Mouse (Mus musculus) cerebellum, postnatal 4 days (tissue): ENCODE results near the gene Tbca.
A peak's percentile ranks its signal among the peaks of the same experiment; 100 is the strongest.

ENCODE experiments used
- DNase-seq, 2 experiments: peaks; one replicate each; pipeline ENCODE4 v3.0.0; 2022; ENCODE audit warnings: low spot score in 2 of 2, mixed read lengths in 1 of 2

The Tbca gene

GRCm38 (mm10) chr13:94847870-94848269 lies 59.2 kb downstream of the Tbca start:
- DNase-seq, result no peak

GRCm38 (mm10) chr13:94849351-94849750 lies 60.6 kb downstream of the Tbca start:
- no peak for DNase-seq

- DNase-seq, result no peak
Measured at GRCm38 (mm10) chr13:94858016-94858575, 69.4 kb downstream of the Tbca start.

DNA sequence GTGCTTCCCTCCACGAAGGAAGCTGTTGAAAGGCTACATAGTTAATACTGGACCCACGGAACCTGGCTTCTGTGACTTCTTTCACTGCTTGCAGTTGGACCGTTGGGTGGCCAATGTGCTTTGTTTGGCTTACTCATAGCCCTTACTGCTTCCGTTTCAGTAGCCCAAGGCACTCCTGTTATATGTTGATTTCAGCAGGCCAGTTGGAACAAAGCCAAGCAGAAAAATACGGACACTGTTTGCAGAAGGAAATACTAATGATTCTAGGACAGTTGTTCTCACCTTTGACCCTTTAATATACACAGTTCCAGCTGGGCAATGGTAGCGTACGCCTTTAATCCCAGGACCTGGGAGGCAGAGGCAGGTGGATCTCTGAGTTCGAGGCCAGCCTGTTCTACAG lies 70.5 kb downstream of the Tbca start:
- no peak for DNase-seq

- no peak for DNase-seq
Measured at GRCm38 (mm10) chr13:94862491-94863230, 74.0 kb downstream of the Tbca start.

- DNase-seq, result no peak
Measured at GRCm38 (mm10) chr13:94866906-94867305, 78.2 kb downstream of the Tbca start.

GRCm38 (mm10) chr13:94867772-94868171 lies 79.1 kb downstream of the Tbca start:
- DNase-seq, result no peak

DNA sequence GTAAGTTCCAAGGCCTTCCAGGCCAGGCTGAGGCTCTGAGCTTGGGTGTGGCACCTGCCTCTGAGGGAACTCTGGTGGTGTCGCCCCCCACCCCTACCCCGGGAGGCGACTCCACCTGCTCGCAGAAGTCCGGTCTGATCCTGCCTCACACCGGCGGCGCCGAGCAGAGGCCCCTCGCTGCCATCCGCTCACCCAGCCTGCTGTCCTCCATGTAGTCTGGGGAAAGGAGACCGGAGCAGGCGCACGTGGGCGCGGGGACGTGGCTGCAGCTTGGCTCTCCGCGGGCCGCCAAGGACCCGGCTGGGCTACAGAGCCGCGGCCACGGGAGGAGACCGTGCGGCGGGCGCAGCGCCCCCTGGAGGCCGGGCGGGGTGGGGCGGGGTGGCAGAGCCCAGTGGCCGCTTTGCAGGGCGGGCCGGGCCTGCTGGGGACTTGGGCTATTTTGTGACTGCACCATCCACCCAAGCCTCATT lies 79.8 kb downstream of the Tbca start:
- DNase-seq, result peak in 1 of 2 experiments; percentile 59

- DNase-seq, result no peak
Measured at GRCm38 (mm10) chr13:94869541-94869940, 80.8 kb downstream of the Tbca start.

- no peak for DNase-seq
Measured at GRCm38 (mm10) chr13:94870071-94870460, 81.4 kb downstream of the Tbca start.

DNA sequence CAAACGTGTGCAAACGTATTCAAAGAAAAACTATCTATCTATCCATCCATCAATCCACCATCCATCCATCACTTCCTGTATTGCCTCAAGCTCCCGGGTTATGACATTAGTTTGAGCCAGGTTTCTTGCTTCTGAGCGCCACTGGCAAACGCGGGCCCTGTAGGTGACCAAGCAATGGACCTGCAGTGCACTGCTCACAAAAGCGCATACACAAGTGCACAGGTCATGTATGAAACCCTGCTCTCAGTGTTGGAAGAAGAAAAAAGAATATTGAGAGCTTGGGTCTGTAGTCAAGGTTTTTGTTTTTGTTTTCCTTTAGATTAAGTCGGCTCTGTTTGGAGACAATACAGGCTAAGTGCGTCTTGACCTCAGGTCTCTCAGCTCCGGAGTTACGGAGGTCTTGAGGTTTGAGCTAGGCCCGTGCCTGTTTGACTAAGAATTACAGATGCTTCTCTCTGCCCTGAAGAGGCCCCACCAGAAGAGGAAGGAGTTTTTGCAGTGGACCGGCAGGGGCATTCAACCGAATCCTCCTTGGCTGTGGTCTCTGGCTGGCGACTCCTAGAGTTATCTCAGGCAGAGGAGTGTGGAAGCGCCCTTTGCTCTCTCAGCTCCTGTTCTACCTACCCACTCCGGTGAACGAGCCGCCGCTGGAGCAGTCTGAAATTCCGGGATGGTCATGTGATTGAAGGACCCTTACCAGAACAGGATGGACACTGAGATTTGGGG lies 81.9 kb downstream of the Tbca start:
- no peak for DNase-seq

DNA sequence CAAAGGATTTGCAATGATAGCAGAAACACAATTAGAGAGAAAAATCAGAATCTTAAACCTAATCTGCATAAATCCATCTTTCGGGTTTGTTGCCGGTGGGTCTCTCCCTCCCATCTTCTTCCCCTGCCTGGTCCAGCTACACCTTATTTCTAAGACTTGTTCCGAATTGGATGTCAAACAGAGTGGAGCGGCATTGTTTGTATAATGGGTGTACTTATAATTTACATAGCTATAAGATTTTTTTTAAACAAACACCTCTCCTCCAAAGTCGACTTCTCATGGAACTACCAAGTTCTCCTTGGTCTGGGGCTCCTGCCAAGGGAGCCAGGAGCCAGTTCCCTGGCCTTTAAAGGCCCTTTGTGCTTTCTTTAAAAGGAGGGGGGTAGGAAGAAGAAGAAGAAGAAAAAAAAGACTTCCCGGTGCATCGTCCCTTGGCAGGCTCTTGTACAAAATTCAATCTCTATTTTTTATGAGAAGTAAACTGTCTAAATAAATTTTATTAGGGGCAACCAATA lies 83.2 kb downstream of the Tbca start:
- DNase-seq, result no peak

DNA sequence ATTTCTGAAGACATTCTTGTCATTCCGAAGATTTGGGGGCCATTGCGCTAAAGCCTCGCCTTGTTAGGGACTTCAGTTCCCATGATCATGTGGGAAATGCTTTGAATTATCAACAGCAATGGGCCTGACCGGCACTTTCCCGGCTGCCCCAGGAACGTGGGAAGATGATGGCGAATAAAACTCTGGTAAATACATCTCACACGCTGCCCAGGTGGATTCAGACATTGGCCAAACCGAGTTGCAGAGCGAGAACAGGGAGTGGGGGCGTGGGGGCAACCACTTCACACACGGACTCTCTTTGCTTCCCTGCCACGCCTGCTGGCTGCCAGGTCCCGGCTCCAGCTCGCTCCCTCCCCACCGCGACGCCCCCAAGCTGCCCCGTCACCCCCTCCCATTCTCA lies 83.7 kb downstream of the Tbca start:
- no peak for DNase-seq

- DNase-seq, result peak in 1 of 2 experiments; percentile 17
Measured at GRCm38 (mm10) chr13:94873111-94874038, 84.7 kb downstream of the Tbca start.

DNA sequence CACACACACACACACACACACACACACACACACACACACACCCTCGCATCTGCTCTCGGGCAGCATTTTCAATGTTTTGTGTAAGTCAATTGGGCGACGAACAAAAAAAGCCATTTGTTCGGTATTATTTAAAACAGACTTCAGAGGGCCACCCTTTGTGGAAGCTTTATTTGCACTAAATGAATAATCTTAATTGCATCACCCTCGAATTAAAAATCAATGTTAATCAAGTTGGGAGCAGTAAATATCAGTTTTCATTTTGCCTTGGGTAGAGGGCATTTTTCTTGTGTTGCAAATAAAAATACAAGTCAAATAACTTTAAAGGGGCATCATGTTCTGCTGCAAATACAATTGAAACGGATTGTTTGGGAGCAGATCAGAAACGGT lies 85.3 kb downstream of the Tbca start:
- no peak for DNase-seq

- DNase-seq, result no peak
Measured at GRCm38 (mm10) chr13:94874656-94875395, 86.1 kb downstream of the Tbca start.

DNA sequence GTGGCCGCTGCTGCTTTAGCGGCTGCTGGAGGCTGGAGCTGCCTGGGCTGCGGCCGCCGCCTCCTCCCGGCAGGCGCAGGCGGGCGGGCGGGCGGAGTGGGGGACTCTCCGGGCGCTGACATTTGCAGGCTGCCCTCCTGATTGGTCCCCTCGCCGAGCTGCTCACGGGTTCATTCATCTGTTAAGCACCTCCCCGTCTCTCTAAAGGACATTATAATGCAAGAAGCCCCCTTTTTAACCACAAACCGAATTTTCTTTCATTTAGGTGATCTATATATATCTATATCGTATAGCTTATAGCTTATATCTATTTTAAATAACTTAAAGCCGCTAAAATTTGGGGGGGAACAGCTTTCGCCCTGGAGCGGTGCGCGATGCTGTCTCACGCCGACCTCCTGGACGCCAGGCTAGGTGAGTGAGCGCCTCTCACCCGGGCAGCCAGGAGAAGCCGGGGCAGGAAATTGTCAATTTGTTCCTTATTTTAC lies 86.7 kb downstream of the Tbca start, which contains the start of gene Otp:
Otp (plus strand) TSS at position 207 of the 485 bp plus-strand sequence.
- DNase-seq, result no peak

GRCm38 (mm10) chr13:94876286-94877210 lies 87.8 kb downstream of the Tbca start:
- no peak for DNase-seq

DNA sequence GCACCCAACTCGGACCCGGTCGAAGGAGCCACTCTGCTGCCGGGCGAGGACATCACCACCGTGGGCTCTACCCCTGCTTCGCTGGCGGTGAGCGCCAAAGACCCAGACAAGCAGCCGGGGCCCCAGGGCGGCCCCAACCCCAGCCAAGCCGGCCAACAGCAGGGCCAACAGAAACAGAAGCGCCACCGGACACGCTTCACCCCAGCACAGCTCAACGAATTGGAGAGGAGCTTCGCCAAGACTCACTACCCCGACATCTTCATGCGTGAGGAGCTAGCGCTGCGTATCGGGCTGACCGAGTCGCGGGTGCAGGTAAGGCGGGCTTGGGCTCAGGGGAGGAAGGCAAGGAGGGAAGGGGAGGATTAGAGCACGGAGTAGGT lies 88.5 kb downstream of the Tbca start:
- no peak for DNase-seq
